Mouse (Mus musculus) lung, postnatal 36 days (tissue): ENCODE measurements around the gene Tmem41b.

ENCODE experiments used
- DNase-seq: peaks from one replicate; pipeline ENCODE4 v3.0.0; 2022; ENCODE audit warnings: mixed read lengths

Gene Tmem41b

DNA sequence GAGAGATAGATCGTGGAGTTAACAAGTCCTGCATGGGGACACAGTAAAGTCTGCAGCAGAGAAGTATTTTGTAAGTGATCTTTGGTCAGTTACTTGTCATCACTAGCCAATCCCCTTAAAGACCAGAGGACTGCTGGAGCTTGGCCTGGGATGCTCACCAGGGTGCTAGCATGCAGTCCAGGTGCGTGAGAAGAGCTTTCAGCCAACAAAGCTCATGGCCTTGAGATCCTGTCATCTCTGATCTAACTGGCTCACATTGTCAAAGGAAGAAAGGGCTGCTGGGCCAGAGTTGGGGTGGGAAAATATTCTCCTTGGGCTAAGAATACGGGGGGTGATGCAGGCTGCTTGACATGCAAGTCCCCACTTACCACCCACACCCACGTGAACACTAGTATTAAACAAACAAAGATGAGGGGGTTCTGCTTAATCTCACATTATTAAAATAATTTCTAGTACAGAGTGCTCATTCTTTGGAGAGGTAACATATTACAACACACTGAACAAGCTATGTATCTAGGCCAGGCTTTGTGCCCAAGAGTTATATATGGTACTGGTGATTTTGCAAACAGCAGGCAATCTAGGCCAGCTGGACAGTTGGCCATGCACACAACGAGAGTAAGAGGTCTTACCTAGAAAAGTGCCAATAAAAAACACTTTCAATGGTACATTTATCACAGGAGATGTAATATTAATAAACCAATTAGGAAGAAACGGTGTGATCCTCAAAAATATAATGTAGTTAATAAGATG, 10.6 kb downstream of the Tmem41b start:
- DNase-seq, result no peak

GRCm38 (mm10) chr7:109969542-109969941, 17.2 kb downstream of the Tmem41b start:
- no peak for DNase-seq

DNA sequence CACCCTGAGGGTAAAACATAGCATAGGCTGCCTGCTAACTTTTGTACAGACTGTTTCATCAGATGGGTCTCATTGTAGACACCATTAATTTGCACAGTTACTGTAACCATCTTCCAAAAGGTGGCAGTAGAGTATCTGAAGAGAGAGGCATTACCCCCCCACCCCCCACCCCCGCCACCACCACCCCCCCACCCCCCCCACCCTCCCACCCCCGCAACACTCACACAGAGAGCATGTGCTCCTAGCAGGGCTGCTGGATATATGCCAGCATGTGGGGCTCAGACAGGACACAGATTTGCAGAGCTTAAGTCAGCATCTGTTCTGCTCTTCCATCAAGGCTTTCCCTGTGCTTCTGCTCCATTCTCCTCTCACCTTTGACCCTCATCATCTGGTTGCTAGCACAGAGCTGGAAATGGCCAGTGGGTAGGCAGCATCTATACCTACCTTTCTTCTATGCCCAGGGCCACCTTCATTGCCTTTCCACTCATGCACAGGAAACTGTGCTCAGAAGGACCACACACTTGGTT, 17.7 kb downstream of the Tmem41b start:
- DNase-seq, result peak; percentile 52

DNA sequence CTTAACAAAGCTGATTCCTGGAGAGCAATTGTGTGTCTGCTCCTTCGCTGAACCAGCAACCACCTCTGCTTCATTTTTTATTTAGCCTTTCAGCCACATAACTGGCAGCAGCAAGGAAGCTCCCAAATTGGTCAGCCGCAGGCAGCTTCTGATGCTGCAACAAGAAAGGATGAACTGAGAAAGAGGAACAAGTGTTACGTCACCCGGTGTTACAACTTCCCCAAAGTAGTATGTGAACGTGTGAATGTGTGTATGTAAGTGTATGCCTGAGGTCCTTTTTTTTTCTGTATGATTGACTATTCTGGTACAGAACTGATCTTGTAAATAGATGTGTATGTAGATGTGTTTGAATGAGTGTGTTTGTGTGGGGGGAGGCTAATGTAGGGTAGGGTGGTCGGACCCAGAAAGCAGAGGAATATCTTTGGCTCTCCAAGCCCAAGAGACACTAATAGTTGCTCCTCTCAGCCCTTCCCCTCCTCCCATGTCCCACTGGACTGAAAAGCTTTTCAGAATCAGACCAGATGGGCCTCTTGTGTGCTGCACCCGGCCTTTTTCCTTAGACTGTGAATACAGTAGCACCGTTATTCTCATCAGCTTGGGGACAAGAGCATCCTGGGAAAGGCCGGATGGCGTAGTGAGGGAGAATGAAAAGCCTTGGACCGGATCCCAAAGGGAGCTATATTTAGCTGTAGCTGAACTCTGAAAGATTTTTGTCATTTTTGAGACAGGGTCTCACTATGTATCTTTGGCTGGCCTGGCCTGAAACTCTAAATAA, 18.7 kb downstream of the Tmem41b start:
- peak; percentile 72 for DNase-seq

GRCm38 (mm10) chr7:109965658-109966057, 21.1 kb downstream of the Tmem41b start:
- no peak for DNase-seq

DNA sequence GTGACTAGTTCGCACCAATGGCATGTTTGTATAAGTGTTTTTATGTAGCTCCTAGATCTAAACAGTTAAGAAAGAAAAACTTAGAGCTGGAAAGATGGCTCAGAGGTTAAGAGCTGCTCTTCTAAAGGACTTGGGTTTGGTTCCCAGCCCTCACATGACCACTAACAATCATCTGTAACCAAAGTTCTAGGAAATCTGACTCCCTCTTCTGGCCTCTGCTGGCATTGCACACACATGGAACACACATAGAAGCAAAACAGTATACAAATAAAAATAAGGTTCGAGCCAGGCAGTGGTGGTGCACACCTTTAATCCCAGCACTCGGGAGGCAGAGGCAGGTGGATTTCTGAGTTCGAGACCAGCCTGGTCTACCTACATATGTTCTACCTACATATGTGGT, 23.0 kb downstream of the Tmem41b start:
- no peak for DNase-seq

GRCm38 (mm10) chr7:109962596-109962995, 24.1 kb downstream of the Tmem41b start:
- DNase-seq, result no peak

DNA sequence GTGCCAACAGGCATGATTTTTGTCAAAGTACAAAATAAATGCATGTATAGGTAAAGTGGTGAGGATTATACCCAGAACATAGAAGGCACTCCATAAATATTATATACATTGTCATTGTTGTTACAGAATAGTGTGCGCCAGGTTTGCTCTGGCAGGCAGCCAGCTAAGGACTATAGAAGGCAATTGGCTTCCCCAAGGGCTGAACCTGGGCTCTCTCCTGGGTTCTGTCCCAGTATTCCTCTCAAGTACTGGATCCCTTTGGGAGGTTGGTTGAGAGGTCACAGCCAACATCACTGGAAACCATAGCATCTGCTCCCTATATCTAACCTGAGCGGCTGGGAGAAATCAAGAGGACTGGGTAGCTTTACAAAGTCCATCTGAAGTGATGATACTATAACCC, 25.2 kb downstream of the Tmem41b start:
- DNase-seq, result no peak

- DNase-seq, result no peak
Measured at GRCm38 (mm10) chr7:109960613-109961154, 26.0 kb downstream of the Tmem41b start.

DNA sequence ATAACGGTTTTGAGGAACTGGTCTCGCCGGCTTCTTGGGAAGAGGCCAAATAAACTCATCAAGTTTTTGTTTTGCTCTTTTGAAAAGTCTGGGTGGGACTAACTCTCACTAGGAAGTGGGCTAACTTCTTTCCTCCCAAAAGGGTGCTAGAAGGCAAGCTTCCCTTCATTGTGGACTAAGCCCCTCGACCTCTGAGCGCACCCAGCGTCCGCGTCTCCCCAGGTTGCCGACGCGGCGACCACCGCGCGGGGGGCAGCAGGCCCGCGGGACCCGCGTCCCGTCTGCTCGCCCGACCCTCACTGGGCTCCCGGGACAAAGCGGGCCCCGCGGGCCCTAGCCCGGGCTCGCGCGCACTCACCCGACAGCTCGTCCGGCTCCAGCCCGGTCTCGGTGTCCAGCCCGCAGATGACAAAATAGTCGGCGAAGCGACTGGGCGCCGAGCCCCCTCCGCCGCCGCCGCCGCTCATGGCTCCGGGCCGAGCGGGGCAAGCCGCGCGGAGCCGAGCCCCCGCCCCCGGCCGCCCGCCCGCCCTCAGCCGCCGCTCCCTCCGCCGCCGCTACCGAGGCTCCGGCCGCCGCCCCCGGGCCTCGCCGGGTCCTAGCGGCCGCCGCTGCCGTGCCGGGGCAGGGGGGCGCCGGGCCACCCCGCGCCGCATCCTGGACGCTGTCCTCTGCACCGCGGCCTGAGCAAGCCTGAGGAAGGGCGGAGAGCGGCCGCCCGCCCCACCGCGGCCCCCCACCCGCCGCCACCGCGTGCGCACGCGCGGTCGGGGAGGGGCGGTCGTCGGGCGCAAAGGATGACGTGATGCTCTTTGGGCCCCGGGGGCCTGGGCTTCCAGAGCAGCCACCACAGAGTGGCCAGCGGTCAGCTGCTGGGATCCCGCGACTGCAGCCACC, 26.8 kb downstream of the Tmem41b start, which contains the start of gene Dennd5a:
Gene Dennd5a, minus strand, starts transcription at position 755 of the 897 bp plus-strand sequence.
- DNase-seq, result peak; percentile 77

DNA sequence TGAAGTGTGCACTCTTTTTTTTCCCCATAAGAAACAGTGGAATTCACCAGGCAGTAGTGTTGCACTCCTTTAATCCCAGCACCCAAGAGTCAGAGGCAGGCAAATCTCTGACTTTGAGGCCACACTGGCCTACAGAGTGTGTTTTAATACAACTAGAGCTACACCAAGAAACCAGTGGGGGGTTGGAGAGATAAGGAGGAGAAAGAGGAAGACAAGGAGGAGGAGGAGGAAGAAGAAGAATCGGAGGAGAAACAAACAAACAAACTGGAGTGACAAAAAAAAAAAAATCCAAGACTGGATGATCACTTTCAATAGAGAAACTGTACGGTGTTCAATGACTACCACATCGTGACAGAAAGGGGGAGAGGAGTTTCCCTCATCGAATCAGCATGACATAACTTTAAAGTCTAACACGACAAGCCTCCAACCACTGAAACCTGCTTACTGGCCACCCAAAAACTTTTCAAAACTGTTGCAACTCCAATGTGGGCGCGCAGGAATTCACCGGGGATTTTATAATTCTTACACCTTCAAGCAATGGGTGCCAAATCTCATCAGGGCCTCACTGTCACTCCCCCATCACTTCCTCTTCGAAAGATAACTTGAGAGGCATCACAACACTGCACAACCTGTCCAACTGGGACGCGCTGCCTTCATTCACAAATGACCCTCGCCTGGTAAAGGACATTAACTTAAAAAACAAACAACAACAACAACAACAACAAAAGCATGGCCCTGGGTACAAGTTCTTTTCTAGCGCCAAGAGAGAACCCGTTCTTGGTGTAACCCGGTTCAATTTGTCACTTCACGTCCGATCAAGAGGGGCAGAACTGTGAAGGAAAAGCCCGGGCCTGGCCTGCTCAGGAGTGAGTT, 27.6 kb downstream of the Tmem41b start:
- DNase-seq, result no peak

DNA sequence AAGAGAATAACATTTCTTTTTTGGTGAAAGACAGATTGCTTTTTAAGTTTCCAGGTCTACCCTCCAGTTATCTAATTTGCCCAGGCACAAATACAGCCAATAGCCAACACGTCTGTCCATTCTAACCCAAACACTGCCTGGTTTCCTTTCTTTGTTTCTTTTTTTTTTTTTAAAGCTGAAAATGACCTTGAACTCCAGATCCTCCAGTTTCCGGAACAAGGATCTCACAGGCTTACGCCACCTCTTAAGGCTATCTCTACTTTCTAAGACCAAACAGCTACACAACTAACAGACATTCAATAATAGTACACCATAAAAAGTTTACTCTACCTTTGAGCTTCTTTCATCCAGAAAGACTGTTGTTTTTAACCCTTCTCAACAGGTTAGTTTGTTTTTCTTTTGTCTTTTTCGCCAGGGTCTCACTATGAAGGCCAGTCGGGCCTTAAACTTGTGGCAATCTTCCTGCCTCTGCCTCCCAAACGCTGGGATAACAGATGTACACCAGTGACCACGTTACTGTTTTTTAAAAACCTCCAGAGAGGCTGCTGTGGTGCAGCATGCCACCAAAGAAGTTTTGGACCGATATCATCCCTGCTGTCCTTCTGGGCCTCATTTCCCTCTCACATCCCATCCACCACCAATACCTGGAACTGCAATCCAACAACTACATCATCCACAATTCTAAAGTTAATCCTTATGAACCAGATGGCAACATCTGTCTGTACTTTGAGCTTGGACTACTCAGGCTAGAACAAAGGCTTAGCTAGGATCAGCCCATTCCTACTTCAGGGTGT, 28.5 kb downstream of the Tmem41b start:
- no peak for DNase-seq

- peak; percentile 33 for DNase-seq
Measured at GRCm38 (mm10) chr7:109954622-109955401, 31.9 kb downstream of the Tmem41b start.

- no peak for DNase-seq
Measured at GRCm38 (mm10) chr7:109951297-109951696, 35.4 kb downstream of the Tmem41b start.

DNA sequence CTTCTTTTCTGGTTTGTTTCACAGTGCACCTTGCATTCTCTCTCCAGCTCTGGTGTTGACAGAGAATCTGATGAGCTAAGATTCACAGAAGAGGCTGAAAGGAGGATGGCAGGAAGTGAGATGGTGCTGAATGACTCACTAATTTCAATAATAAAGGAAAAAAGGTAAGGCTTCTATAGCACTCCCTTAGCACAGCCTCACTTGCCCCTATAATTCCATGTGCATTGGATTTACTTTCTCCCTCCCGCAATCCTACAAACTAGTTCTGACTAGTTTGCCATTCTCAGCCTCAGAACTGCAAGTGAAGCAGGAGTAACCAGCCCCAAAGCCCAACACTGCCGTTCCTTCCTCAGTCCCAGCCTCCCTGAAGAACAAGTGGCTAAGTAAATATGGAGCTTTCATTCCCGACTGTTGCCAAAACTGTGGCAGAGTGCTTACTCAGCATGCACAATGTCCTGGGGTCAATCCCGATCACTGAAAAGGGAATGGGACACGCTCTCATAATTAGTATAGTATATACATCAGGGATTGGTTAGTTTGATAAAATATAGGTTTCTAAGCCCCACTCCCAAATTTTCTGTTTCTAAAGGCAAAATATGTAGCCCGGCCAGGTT, 42.2 kb downstream of the Tmem41b start:
- DNase-seq, result peak; percentile 50

DNA sequence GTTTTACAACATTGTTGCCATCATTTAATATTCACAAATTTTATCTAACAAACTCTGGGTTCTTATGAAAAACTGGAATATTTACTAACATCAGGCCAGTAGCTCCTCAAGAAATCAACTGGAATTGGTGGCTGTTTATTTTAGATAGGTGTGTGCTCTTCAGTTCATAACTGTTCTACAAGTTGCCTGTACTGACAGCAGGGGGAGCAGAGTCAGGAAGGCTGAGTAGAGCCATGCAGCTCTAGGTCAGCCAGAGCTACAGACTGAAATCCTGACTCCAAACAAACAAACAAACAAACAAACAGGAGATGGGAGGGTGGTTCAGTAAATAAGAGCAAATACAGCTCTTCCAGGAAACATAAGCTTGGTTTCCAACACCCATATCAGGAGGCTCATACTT, 57.1 kb downstream of the Tmem41b start:
- peak; percentile 28 for DNase-seq

- DNase-seq, result no peak
Measured at GRCm38 (mm10) chr7:109928365-109928764, 58.4 kb downstream of the Tmem41b start.

DNA sequence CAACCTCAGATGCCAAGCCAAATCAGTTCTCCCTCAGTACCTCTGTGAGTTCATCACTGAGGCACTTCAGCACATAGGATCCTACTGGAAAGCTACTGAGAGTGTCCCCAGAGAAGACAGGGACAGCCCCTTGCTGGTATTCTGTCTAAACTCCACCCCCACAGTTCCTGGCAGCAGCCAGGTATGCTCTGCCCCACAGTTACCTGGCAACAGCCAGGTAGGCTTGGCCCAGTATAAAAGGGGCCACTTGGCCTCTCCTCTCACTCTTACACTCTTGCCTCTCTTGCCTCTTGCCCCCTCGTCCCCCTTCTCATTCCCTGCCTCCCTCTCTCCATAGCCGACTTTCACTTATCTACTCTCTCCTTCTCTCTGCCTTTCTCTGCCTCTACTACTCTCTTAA, 61.8 kb downstream of the Tmem41b start:
- DNase-seq, result peak; percentile 33

- DNase-seq, result no peak
Measured at GRCm38 (mm10) chr7:109922889-109923288, 63.8 kb downstream of the Tmem41b start.
